Mouse (Mus musculus): Measurements from ENCODE around the gene Nmnat3.

DNA sequence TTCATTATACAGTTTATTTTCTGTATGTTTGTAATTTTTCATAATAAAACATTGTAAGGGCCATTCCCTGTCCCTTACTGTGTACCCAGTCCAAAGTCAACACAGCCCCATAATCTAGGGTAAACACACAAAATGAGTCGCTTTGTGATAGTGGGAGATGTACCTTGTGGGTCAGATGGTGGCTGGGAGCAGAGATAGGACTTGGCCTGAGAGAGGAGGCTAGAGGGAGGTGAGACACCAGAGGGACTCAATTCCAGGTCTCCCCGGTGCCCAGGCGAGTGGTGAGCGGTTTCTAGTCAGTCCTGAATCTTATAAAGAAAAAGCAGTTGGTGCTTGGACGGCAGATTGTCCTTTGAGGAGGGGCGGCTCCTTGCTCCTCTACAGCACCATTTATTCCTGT lies 26.4 kb downstream of the Nmnat3 start:
- TF ChIP-seq CTCF (IDR thresholded peaks at IDR 0.05; ENCODE audit: low read depth) (0 out of 2 replicates have a peak, but pooled peaks have one; percentile 9), EP300 (IDR thresholded peaks at IDR 0.05; ENCODE audit: low read depth) (peak; percentile 97)

All from liver, embryonic 14.5 days (tissue).